Mouse (Mus musculus): ENCODE measurements around the gene Isg20l2. TPM values are rescaled to one million over a fixed set of nuclear protein-coding genes. Genes with fewer than 3 reads are reported as not detected.

Isg20l2 gene
- polyA plus RNA-seq, 1 experiment = 22.3 TPM

GRCm38 (mm10) chr3:87952440-87952839, 22.3 kb downstream of the Isg20l2 start:
- H3K4me3 ChIP-seq (ENCODE audit: insufficient read depth, low read length) = no peak overlapping the region
- H3K4me1 ChIP-seq (ENCODE audit: control insufficient read depth, insufficient read depth, low read length) = no peaks in the 10 kb centered on the region
- TF ChIP-seq CTCF (IDR thresholded peaks at IDR 0.05; ENCODE audit: low read depth, low read length) = no peak
- TF ChIP-seq POLR2A (IDR thresholded peaks at IDR 0.05; ENCODE audit: borderline replicate concordance, low read depth, low read length) = no peak
- H3K27ac ChIP-seq (ENCODE audit: insufficient read depth, low read depth, low read length) = no peak overlapping the region

DNA sequence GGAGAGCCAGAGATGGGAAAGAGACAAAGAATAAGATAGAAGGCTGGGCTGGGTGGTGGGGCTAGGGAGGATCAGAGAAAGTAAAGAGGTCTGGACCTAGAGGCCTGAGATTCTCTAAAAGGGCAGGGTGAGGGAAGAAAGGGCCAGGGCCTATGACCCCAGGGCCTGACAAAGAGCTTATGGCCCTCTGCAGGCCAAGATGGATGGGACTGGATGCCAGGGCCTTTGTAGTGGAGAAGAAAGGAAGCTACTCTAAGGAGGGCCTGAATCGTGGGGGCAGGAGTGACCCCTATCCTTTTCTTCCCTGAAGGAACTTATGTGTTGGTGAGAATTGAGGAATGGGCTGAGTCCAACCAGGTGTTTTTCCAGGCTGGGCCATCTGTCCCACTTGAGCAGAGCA, 27.9 kb downstream of the Isg20l2 start:
- Histone ChIP-seq H3K4me3 (ENCODE audit: insufficient read depth, low read length) (no peak overlapping the region), H3K27ac (ENCODE audit: insufficient read depth, low read depth, low read length) (no peak overlapping the region), H3K4me1 (ENCODE audit: control insufficient read depth, insufficient read depth, low read length) (peaks cover 2% of the 10 kb centered on the region; the same call in 1 of the 2 replicates)
- TF ChIP-seq CTCF (IDR thresholded peaks at IDR 0.05; ENCODE audit: low read depth, low read length) (no peak), POLR2A (IDR thresholded peaks at IDR 0.05; ENCODE audit: borderline replicate concordance, low read depth, low read length) (no peak)

GRCm38 (mm10) chr3:87958476-87958875, 28.4 kb downstream of the Isg20l2 start:
- TF ChIP-seq POLR2A (IDR thresholded peaks at IDR 0.05; ENCODE audit: borderline replicate concordance, low read depth, low read length) = no peak
- TF ChIP-seq CTCF (IDR thresholded peaks at IDR 0.05; ENCODE audit: low read depth, low read length) = no peak
- H3K4me3 ChIP-seq (ENCODE audit: insufficient read depth, low read length) = no peak overlapping the region
- peaks cover 2% of the 10 kb centered on the region; the same call in 1 of the 2 replicates for H3K4me1 ChIP-seq (ENCODE audit: control insufficient read depth, insufficient read depth, low read length)
- H3K27ac ChIP-seq (ENCODE audit: insufficient read depth, low read depth, low read length) = no peak overlapping the region

DNA sequence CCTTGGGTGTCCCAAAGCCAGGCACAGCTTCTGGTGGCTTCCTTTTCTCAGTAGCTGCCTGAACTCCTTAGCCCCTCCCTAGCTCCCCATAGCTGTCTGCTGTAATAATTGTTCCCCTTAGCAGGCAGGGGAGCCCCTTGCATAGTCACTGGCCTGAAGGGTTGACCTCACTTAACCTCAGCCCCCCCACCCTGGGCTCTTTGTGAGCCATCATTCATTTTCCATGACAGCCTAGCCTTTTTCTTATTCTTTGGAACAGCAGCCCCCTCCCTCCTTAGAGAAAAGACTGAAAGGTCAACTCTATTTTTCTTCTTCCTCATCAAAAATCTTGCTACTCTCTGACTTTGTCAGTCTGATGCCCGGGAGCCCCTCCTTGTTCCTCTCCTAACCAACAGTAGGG, 28.9 kb downstream of the Isg20l2 start:
- peaks cover 2% of the 10 kb centered on the region; the same call in 1 of the 2 replicates for H3K4me1 ChIP-seq (ENCODE audit: control insufficient read depth, insufficient read depth, low read length)
- no peak overlapping the region for H3K27ac ChIP-seq (ENCODE audit: insufficient read depth, low read depth, low read length)
- TF ChIP-seq CTCF (IDR thresholded peaks at IDR 0.05; ENCODE audit: low read depth, low read length) = no peak
- TF ChIP-seq POLR2A (IDR thresholded peaks at IDR 0.05; ENCODE audit: borderline replicate concordance, low read depth, low read length) = no peak
- H3K4me3 ChIP-seq (ENCODE audit: insufficient read depth, low read length) = no peak overlapping the region

GRCm38 (mm10) chr3:87959371-87959770, 29.3 kb downstream of the Isg20l2 start:
- Histone ChIP-seq H3K27ac (ENCODE audit: insufficient read depth, low read depth, low read length) (no peak overlapping the region), H3K4me3 (ENCODE audit: insufficient read depth, low read length) (no peak overlapping the region), H3K4me1 (ENCODE audit: control insufficient read depth, insufficient read depth, low read length) (peaks cover 2% of the 10 kb centered on the region; the same call in 1 of the 2 replicates)
- TF ChIP-seq POLR2A (IDR thresholded peaks at IDR 0.05; ENCODE audit: borderline replicate concordance, low read depth, low read length) (no peak), CTCF (IDR thresholded peaks at IDR 0.05; ENCODE audit: low read depth, low read length) (no peak)

GRCm38 (mm10) chr3:87960191-87960585, 30.1 kb downstream of the Isg20l2 start:
- Histone ChIP-seq H3K4me3 (ENCODE audit: insufficient read depth, low read length) (peak overlapping the region; percentile 51), H3K27ac (ENCODE audit: insufficient read depth, low read depth, low read length) (no peak overlapping the region), H3K4me1 (ENCODE audit: control insufficient read depth, insufficient read depth, low read length) (peaks cover 2% of the 10 kb centered on the region; the same call in 1 of the 2 replicates)
- no peak for TF ChIP-seq CTCF (IDR thresholded peaks at IDR 0.05; ENCODE audit: low read depth, low read length)
- TF ChIP-seq POLR2A (IDR thresholded peaks at IDR 0.05; ENCODE audit: borderline replicate concordance, low read depth, low read length) = no peak

DNA sequence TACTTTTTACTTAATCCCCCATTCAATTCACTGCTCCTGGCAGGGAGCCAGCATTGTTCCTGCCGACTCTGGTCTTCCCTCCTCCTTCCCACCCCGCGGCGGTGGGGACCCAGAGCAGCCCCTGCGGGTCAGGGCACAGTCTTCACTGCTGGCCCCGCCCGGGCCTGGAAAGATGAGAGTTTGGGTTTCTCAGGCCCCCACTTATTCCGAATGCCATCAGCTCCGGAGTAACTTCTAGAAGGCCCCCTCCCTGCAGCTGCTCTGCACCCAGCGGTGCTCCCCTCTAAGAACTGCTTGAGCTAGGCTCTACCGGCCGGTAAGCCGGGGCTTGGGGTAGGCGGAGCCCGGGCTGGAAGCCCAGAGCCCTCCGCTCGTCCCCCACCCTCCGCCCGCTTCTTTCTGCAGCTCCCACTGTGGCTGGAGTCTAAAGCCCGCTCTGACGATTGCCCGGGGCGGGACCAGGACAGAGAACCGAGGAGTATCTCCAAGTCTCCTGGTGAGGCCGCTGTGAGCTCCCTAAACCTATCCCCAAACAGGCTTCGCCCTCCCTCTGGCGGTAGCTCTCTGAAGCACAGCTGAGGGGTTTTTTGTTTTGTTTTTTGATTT, 30.6 kb downstream of the Isg20l2 start:
- no peak for TF ChIP-seq POLR2A (IDR thresholded peaks at IDR 0.05; ENCODE audit: borderline replicate concordance, low read depth, low read length)
- TF ChIP-seq CTCF (IDR thresholded peaks at IDR 0.05; ENCODE audit: low read depth, low read length) = peak; percentile 70
- Histone ChIP-seq H3K4me3 (ENCODE audit: insufficient read depth, low read length) (peak overlapping the region; percentile 51), H3K4me1 (ENCODE audit: control insufficient read depth, insufficient read depth, low read length) (peaks cover 2% of the 10 kb centered on the region; the same call in 1 of the 2 replicates), H3K27ac (ENCODE audit: insufficient read depth, low read depth, low read length) (no peak overlapping the region)

DNA sequence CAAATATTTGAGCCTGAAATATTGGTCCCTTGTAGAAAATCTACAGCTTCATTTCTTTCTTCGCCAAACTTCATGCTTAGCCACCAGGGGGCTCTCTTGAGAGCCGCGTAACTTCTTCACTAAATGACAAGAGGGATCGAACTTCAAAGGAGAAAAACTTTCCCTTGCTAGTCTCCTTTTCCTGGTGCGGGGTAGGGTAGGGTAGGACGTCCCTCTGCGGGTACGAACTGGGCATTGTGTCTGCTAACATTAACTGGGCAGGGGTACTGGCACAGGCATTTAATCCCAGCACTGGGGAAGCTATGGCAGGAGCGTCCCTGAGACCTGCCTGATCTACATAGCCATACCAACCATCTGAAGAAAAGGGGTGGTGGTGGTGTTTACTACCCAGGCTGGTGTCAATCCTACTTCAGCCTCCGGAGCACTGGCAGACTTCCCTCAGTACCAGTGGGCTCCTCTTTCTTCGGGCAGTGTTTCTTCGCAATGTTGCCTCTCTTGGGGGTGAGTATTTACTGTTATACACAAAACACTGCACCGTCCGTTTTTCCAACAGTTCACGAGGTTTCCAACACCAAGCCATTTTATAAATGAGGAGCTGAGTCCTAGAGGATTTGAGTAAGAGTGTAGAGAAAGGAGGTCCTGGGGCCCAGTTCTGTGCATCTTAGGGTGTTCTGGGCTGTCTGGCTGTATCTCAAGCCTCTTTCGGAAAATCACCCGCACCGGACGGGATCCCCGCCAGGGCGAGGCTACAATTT, 40.2 kb downstream of the Isg20l2 start:
- H3K4me1 ChIP-seq (ENCODE audit: control insufficient read depth, insufficient read depth, low read length) = no peaks in the 10 kb centered on the region
- no peak for TF ChIP-seq POLR2A (IDR thresholded peaks at IDR 0.05; ENCODE audit: borderline replicate concordance, low read depth, low read length)
- TF ChIP-seq CTCF (IDR thresholded peaks at IDR 0.05; ENCODE audit: low read depth, low read length) = no peak
- H3K4me3 ChIP-seq (ENCODE audit: insufficient read depth, low read length) = peak overlapping the region; percentile 41
- H3K27ac ChIP-seq (ENCODE audit: insufficient read depth, low read depth, low read length) = no peak overlapping the region

GRCm38 (mm10) chr3:87970939-87971488, 40.9 kb downstream of the Isg20l2 start, which contains the start of gene Nes:
Nes (plus strand) TSS chr3:87971078.
- TF ChIP-seq POLR2A (IDR thresholded peaks at IDR 0.05; ENCODE audit: borderline replicate concordance, low read depth, low read length) (no peak), CTCF (IDR thresholded peaks at IDR 0.05; ENCODE audit: low read depth, low read length) (no peak)
- Histone ChIP-seq H3K4me1 (ENCODE audit: control insufficient read depth, insufficient read depth, low read length) (no peaks in the 10 kb centered on the region), H3K27ac (ENCODE audit: insufficient read depth, low read depth, low read length) (no peak within 1 kb of the TSS), H3K4me3 (ENCODE audit: insufficient read depth, low read length) (peak within 1 kb of the TSS; percentile 41)

Measured in bone marrow macrophage, adult 2 months (primary cell).